Mouse (Mus musculus) embryo, embryonic 10 days (tissue): ENCODE measurements around the gene Il12a.
A peak's percentile ranks its signal among the peaks of the same experiment; 100 is the strongest.

ENCODE experiments used
- DNase-seq: peaks from one replicate; pipeline ENCODE4 v3.0.0-alpha.2; 2015; ENCODE audit warnings: low spot score

The Il12a gene

DNA sequence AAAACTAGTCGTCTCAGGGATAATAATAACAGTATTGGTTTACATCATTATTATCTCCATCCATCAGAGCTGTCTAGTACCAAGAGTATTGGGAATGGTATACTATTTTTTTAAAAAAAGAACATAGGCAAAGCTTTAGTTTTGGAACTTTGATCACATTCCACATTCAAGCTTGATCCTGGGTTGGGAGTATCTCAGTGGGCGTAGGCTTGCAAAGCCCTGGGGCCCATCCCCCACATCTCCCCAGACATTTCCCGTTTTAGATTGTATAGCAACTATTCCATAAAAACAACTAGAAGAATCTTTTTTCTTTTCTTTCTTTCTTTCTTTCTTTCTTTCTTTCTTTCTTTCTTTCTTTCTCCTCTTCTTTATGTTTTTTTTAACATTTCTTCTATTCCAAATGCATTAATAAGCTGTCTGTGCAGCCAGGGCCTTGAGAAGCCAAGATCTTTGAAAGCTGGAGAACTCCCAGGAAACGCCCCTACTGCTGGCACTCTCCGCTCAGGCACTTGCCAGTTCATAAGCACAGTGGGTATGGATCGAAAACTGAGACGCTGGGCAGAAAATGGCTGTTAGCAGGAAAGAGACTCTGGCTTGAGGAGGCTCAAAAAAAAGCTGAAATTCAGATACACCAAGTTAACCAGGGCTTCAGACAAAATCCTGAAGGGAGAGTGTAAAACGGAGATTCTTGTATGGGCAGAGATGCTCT lies 3.4 kb upstream of the Il12a start:
- DNase-seq: no peak

DNA sequence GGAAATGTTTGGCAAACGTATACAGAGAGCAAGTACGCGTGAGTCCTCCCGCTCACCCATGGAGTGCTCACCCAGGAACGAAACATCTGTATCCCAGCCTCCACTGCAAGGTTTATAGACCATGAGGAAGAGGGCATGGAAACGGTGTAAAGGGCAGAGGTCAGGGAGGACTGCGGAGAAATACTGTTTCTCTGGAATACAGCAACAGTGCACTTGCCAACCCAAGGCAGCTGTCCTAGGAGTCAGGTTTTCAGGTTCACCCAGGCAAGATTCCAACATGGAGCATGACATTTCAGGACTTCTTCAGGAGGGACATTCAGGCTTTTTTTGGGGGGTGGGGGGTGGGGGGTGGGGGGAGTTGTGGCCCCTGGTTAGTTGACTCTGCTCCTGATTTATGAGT lies 1.1 kb upstream of the Il12a start:
- peak; percentile 14 for DNase-seq

DNA sequence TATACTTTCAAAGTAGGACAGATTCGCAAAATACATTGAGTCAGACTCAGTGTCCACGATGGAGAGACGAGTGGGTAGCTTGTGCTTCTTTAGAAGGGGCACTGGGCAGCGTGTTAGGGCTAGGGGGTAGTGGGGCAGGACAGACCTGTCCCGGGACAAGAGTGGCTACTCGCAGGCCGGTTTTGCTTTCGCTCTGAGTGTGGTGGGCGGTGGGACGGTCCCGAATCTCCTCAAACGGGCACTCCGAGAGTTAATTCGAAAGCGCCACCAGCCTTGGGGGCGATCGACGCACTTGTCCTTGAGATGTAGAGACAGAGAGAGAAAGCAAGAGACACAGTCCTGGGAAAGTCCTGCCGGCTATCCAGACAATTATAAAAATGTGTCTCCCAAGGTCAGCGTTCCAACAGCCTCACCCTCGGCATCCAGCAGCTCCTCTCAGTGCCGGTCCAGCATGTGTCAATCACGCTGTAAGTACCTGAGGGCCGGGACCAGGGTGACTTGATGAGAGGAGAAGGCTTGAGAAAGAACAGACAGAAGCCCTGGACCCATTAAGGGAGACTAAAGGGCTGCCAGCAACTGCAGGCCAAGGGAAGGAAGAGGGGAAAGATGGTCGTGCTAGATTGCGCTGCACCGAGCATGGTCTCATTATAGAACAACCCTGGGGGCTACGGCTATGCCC lies 795 bp downstream of the Il12a start:
- DNase-seq: no peak

DNA sequence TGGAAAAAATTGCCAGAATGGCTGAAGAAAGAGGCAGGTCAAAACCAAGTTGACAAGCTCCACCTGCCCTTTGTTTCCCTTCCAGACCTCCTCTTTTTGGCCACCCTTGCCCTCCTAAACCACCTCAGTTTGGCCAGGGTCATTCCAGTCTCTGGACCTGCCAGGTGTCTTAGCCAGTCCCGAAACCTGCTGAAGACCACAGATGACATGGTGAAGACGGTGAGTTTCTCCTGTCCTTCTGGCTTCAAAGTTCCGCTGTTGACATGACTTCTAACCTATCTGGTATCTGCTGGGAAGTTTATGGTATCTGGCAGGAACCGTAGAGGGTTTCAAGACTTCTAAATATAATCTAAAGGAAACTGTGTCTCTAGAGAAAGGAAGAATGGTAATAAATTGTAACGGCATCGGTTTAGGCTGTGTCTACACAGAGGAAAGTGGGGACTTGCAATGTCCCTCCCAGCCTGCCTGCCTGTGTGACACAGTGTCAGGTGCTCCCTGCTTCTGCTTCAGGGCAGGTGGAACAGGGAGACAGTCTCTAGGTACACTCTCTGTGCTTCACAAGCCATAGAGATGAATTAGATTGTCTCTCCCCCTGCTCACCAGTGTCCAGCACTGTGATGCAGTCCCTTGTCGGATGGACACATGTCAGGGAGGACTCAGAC lies 1.6 kb downstream of the Il12a start:
- DNase-seq: no peak

DNA sequence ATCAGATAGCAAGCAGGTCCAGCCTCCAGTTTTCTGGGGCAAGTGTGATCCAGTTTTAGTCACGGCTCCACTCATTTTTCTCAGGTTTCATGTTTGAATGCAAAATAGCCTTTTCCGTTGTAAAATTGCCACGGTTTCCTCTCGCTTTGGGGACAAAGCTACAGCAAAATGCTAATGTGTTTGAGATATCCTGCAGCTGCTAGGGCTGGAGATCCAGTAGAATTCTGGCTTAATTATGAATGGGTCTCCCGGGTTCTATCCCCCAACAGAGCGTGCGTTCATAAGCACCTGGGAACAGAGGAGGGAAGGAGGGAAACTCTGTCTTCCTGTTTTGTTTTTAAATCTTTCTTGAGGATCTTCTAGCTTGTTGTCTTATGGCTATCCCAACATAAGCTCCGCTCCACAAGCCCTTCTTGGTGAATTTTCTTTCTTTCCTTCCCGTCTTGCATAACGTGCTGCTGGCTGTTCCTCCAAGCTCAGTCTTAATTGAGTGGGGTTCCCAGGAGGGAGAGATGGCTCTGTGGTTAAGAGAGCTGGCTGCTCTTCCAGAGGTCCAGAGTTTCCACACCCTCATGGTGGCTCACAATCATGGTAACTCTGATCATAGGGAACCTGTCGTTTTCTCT lies 2.3 kb downstream of the Il12a start:
- DNase-seq: no peak

DNA sequence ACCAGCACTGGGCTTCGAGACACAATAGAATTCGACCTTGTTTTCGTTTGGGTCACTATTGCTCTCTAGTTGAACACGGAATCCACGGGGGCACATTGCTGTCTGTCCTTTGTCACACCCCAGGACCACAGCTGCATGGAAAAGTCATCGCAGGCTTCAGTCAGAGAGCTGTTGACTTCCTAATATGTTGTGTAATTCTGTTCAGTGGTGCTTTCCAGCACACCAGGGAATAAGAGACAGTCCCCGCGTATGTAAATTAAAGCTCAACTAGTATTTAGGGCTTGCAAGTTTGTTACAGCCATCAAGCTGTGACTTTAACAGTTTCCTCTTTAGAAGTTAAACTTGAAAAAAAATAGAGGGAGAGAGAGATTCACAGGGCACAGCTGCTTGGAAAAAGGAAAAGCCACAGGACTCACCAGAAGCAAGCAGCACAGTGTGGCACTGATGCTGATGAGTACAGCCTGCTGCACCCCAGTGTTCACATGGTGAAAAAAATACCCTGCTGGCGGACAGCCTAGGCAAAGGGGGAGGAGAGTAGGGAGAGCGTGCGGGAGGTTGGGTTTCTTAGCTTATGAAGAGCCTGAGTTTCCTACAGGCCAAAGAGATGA lies 3.1 kb downstream of the Il12a start:
- DNase-seq: no peak

DNA sequence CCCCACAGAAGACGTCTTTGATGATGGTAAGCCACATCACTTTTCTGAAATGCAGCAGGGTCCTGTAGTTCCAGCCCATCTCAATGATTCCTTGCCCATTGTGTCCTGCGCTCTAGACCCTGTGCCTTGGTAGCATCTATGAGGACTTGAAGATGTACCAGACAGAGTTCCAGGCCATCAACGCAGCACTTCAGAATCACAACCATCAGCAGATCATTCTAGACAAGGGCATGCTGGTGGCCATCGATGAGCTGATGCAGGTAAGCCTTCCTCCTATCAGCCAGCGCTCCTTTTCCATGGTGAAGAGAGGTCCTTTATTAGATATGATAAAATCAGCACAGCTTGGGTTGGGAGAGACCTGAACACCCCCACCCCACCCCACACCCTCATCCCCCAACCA lies 4.9 kb downstream of the Il12a start:
- DNase-seq: no peak

DNA sequence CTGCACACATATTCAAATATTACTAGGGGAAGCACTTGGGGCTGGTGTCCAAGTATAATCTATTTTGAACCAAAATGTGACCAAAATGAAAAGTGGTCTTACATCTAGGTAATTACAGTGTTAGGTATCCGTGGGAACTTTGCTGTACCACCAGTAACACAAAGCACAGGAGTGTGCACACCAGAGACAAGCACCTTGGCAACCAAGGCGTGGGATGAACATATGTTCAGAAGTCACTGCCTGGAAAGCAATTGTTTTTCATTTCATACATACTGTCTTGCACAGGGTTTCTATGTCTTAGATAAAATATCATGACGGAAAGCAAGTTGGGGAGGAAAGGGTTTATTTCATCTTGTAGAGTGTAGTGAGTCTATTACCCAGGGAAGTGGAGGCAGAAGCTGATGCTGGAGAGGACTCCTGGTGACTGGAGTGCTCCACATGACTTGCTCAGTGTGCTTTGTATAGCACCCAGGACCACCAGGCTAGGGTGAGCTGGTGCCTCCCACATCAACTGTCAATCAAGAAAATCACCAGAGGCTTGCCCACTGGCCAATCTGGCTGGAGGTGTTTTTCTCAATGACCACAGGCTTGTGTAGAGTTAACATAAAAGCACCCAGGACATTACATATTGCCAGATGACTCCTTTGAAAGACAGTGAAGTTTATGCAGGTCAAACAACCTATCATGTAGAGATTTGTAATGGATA lies 6.2 kb downstream of the Il12a start:
- DNase-seq: no peak

DNA sequence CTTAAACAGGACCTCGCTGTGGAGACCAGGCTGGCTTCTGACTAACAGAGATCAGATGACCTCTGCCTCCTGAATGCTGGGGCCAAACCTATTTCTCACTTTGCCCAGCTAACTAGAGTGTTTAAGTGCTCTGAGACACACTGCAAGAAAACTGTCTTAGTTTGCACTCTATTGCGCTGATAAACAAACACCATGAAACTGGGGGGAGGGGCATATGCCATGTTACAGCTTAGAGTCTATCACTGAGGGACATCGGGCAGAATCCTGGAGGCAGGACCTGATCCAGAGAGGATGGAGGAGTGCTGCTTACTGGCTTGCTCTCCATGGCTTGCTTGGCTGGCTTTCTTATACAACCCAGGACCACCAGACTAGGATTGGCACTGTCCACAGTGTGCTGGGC lies 8.2 kb downstream of the Il12a start:
- no peak for DNase-seq

DNA sequence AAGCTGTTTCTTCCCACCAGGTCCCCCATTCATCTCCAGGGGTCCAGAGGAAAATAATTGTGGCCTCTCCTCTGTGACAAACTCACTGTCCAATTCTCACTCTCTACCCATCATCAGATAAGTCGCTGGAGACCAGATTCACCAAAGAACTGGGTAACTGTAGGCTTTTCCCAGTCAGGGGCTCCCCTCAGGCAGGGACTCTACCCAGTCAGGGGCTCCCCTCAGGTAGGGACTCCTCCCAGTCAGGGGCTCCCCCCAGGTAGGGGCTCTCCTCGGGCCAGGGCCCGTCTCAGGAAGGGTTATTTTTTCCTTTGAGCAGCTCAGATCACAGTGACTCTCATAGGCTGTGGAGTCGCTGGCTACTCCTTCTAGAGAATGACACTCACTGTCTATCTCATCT lies 9.6 kb downstream of the Il12a start:
- DNase-seq: no peak

DNA sequence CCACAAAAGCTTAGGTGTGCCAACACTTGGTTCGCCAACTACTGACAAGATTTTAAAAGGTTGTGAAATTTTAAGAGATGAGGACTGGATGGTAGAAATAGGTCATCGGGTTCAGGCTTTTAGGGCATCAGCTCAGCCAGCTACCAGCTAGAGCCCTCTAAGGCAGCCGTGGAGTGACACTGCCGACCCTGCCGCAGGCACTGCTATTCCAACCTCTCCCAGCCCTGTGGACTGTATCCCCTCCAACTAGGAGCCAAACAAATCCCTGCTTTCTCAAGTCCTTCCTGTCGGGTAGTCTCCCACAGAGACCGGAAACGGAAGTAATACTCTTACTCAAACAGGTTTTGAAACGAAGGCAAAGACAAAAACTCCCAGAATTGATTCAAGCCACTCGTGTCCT lies 15.9 kb downstream of the Il12a start:
- DNase-seq: no peak

DNA sequence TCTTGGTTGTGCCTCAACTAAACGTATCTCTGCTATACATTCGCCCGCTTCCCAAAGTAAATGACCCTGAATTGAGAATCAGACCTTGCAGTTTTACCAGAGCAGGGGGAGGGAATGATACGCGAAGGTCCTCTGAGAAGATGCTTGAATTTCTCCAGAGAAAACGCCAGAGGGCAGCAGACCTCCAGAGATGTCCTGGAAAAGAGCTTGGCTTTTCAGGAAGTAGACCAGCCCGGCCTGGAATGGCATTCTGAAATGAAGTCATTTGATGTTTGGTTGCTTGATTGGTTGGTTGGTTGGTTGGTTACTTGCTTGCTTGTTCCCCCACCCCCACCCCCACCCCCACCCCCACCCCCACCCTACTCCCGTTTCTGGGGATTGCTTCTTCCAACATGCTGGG lies 17.8 kb downstream of the Il12a start:
- peak; percentile 77 for DNase-seq

DNA sequence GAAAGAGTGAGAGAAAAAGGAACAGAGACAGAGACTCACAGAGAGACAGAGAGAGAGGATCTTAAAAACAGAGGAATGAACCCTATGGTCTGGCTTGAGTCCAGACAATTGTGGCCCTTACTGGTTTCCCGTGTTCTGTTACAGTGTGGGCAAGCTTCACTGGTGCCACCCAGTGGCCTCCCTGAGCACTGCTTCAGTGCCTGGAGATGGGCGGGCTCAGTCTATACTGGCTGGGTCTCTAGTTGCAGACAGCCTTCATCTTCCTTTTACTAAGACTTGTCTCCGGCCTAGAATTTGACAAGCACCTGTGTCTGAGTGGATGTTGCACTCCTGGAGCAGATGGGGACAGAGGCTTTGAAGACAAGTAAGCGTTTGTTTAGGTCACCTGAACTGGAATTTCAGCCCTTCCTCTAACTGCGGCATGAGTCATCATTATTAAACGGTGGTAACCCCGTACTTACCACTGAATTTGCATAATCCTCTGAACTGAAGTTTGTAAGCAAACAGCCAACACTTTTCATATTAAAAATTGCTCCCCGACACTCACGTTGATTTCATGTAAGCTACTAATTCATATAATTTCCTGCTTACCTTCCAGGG lies 18.9 kb downstream of the Il12a start:
- peak; percentile 76 for DNase-seq

DNA sequence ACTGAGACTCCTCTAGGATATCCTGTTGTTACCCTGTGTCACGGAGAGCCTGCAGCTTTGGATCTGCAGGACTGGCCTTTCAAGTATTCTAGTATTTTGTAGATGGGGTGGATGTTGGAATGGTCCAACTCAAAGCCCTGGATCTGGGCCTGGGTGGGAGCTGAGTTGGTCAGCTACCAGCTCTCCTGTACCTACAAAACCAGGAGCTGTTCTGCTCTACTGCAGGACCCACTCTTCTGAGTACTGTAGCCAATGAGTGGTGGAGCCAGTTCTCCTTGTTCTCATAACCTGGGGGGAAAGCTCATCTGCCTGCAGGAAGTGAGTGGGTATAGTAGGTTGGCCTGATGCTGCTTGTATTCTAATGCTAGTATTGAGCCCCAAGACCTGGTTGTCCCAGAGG lies 20.0 kb downstream of the Il12a start:
- no peak for DNase-seq

DNA sequence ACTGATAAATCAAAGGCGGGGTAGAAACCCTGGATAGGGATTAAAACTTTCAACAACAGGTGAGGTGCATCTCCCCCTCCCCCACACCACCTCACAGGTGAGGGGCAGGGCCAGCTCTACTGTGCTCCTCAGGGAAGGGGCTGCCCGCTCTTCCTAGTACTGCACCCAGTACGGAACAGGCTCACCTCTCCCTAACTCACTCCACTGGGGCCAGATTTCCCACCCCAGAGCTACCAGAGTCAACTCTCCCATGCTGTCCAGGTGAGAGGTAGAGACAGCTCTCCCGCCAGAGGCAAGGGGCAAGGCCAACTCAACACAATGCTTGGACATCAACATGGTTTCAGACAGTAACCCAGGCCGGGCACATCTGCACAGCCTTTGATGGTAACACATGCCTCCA lies 21.1 kb downstream of the Il12a start:
- DNase-seq: no peak

DNA sequence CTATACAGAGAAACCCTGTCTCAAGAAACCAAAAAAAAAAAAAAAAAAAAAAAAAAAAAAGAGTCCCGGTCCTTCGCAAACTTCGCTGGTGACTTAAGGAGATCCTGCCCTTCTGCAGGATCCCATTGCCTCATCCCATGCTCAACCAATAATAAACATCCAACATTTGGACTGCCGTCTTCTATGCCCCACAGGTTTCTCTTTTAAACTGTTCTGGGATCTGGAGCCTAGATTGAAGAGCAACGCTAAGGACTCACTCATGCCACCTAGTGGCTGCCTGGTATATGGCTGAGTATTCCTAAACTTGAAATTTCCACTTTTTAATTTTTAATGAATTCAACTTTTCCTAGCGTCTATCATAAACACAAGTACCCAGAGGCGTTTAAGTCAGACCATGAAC lies 23.1 kb downstream of the Il12a start:
- DNase-seq: peak; percentile 85

DNA sequence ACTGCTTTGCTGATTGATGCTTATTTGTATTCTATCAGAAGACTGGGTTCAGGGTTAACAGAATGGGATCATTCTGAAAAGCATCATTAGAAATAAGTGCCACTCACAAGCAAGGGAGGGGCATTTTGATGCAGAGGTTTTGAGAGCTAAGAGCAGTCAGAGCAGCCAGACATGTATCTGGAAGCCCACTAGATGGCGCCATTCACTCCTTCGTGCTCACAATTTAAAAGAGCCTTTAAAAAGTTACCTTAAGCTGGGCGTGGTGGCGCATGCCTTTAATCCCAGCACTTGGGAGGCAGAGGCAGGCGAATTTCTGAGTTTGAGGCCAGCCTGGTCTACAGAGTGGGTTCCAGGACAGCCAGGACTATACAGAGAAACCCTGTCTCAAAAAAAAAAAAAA lies 26.9 kb downstream of the Il12a start:
- peak; percentile 79 for DNase-seq

DNA sequence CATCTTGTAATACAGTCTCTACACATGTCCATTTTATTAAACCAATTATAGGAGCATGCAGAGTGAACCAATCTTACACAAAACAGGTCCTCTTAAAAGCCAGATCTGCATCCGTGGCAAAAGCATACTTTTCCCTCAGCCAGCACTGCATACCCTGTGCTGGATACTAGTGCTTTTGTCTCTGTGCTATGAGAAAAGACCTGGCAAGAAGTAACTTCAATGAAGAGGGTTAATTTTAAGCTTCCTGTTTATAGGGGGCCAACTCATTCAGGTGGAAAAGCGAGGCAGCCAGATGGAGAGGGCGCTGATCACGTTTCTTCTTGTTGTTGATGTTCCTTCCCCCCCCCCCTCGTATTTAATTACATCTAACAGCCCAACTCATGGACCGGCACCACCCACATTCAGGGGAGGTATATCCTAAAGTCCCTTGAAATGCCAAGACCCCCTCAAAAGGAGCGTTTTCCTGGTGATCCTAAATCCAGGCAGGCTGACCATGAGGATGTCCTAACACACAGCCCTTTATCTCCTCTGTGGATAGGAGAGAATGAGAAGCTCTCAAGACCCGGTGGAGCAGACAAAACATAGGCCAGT lies 28.9 kb downstream of the Il12a start:
- DNase-seq: no peak

DNA sequence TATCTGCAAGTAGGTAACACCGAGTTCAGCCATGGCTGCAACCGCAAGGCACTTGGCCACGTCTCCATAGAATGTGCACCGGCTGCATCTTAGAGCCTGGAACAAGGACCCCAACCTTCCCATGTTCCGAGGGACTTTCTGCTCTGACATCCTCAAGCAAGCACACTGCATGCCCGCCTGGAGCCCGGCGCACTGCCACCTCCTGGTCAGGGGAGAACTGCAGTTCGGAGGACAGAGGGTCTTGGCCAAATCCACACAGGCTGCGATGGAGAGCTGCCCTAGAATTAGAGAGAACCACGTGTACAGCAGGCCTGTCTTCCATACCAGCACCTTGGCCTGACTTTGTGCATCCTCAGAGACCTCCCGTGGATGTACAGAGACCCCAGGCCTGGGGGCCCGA lies 29.8 kb downstream of the Il12a start:
- DNase-seq: peak; percentile 72

DNA sequence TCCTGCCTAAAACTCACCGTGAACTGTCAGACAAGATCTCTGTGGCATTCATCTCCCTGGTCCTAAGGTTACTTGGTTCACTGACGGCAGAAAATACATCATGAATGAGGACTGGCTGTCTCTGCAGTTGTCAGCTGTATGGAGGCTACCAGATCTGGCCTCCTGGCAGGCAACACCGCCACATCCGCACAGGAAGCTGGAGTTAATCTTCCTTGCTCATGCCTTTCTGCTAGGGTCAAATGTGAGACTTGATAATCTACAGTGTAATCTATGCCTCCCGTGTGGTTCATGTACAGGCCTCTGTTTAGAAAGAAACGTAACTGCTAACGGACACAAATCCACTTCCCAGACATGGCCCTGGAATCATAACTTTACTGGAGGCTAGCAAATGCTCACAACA lies 51.5 kb downstream of the Il12a start:
- DNase-seq: no peak
